Mouse (Mus musculus): ENCODE data around the gene Gm44502.

- TF ChIP-seq CTCF (IDR thresholded peaks at IDR 0.05; ENCODE audit: insufficient read depth, low read length) (no peak), POLR2A (IDR thresholded peaks at IDR 0.05; ENCODE audit: borderline replicate concordance, extremely low read depth, low read depth, low read length) (peak; percentile 11; the same call in 1 of the 2 replicates)
Observed at GRCm38 (mm10) chr15:89377938-89378828, 51.3 kb downstream of the Gm44502 start.
